Mouse (Mus musculus): ENCODE measurements at regions not wholly inside any gene's neighbourhood (a gene's known extent, or its start where the extent isn't known, plus 50 kb on each side); places are given as distances from the start of the nearest gene placed in this dataset.

DNA sequence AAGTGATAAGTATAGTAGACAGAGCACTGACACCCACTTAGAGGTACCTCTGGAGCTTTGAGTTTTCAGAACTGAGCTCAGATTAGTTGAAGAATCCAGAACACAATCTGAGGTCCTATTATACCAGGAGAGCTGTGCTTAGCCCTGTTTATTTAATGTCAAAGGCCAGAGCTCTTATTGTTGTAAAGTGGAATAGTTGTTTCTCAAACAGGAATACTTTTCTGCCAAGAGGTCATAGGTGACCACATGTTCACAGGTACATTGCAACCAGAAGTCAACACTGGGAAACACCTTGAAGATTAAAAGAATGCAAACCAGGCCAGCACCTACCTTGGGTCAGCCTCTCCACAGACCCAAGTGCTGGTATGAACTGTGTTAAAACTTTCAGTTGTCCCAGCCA lies 291.9 kb upstream of the 4930412O13Rik start:
- TF ChIP-seq CTCF (IDR thresholded peaks at IDR 0.05; ENCODE audit: low read depth) (no peak), EP300 (optimal IDR thresholded peaks at IDR 0.05) (no peak)
- H3K4me3 ChIP-seq (ENCODE audit: low read depth, low read length), result no peak overlapping the region

DNA sequence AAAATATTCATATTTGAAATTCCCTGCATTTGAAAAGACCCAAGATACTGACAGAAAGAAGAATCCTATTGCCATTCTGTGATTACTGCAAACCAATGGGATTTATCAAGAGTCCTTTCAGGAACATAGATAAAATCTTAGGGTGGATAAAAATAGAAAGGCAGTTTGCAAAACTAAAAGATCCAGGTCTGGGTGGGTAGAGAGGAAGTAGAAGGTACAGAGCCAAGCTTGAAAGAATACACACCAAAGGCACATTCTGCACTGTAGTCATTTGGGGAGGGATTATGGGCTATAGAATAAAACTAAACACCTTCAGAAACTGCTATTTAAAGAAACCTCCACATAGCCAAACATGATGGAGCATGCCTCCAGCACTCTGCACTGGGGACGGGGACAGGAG lies 288.5 kb upstream of the 4930412O13Rik start:
- no peaks in the 10 kb centered on the region for H3K36me3 ChIP-seq (ENCODE audit: control insufficient read depth, insufficient read depth, low read length)
- ATAC-seq (ENCODE audit: low FRiP score, low TSS enrichment), result no peak
- H3K4me2 ChIP-seq (replicated peaks; ENCODE audit: low read depth), result no peak overlapping the region
- DNase-seq (ENCODE audit: low spot score), result no peak
- no peak overlapping the region for H3K27ac ChIP-seq (replicated peaks)
- TF ChIP-seq EP300 (optimal IDR thresholded peaks at IDR 0.05) (no peak), CTCF (IDR thresholded peaks at IDR 0.05; ENCODE audit: low read depth) (no peak)
- 64% methylated on average over 1 of the region's 1 CpGs for WGBS
- H3K9ac ChIP-seq (ENCODE audit: low read length), result no peak overlapping the region
- H3K27me3 ChIP-seq (ENCODE audit: control insufficient read depth, insufficient read depth, low read length), result no peaks in the 10 kb centered on the region
- H3K4me3 ChIP-seq (ENCODE audit: low read depth, low read length), result no peak overlapping the region
- no peaks in the 10 kb centered on the region for H3K4me1 ChIP-seq (replicated peaks; ENCODE audit: control insufficient read depth, insufficient read depth)
- H3K9me3 ChIP-seq (ENCODE audit: control insufficient read depth, low read length), result no peaks in the 10 kb centered on the region

More for the DNA sequence above, 291.9 kb upstream of the 4930412O13Rik start:
- no peaks in the 10 kb centered on the region for H3K36me3 ChIP-seq (ENCODE audit: control insufficient read depth, insufficient read depth, low read length)
- H3K9me3 ChIP-seq (ENCODE audit: control insufficient read depth, low read length), result no peaks in the 10 kb centered on the region
- H3K27me3 ChIP-seq (ENCODE audit: control insufficient read depth, insufficient read depth, low read length), result no peaks in the 10 kb centered on the region
- no peak overlapping the region for H3K4me2 ChIP-seq (replicated peaks; ENCODE audit: low read depth)
- DNase-seq (ENCODE audit: low spot score) (no peak), ATAC-seq (ENCODE audit: low FRiP score, low TSS enrichment) (no peak)
- no peak overlapping the region for H3K9ac ChIP-seq (ENCODE audit: low read length)
- no peaks in the 10 kb centered on the region for H3K4me1 ChIP-seq (replicated peaks; ENCODE audit: control insufficient read depth, insufficient read depth)
- no peak overlapping the region for H3K27ac ChIP-seq (replicated peaks)

DNA sequence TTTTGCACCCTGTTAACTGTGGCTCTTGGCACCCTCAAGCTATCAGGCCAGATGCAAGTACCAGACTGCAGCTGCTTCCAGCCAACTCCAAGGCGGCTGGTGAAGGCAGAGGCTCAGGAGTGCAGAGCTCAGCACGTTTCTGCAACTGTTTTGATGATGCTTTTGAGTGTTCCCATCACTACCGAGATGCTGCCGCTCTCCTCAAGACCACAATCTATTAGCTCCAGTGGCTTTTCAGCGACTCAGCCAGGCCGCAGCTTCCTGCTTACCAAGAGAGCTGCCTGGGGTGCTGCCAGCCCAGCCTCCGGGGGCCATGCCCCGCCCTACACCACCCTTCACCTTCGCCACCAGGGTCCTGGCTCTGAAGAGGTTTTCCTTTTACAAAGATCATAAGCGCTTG lies 287.1 kb upstream of the 4930412O13Rik start:
- Histone ChIP-seq H3K4me2 (replicated peaks; ENCODE audit: low read depth) (no peak overlapping the region), H3K9ac (ENCODE audit: low read length) (no peak overlapping the region), H3K27me3 (ENCODE audit: control insufficient read depth, insufficient read depth, low read length) (no peaks in the 10 kb centered on the region), H3K36me3 (ENCODE audit: control insufficient read depth, insufficient read depth, low read length) (no peaks in the 10 kb centered on the region), H3K27ac (replicated peaks) (no peak overlapping the region), H3K4me1 (replicated peaks; ENCODE audit: control insufficient read depth, insufficient read depth) (no peaks in the 10 kb centered on the region), H3K9me3 (ENCODE audit: control insufficient read depth, low read length) (no peaks in the 10 kb centered on the region), H3K4me3 (ENCODE audit: low read depth, low read length) (no peak overlapping the region)
- WGBS, result 30% methylated on average over 10 of the region's 10 CpGs
- ATAC-seq (ENCODE audit: low FRiP score, low TSS enrichment) (no peak), DNase-seq (ENCODE audit: low spot score) (no peak)
- TF ChIP-seq CTCF (IDR thresholded peaks at IDR 0.05; ENCODE audit: low read depth), result no peak
- no peak for TF ChIP-seq EP300 (optimal IDR thresholded peaks at IDR 0.05)

DNA sequence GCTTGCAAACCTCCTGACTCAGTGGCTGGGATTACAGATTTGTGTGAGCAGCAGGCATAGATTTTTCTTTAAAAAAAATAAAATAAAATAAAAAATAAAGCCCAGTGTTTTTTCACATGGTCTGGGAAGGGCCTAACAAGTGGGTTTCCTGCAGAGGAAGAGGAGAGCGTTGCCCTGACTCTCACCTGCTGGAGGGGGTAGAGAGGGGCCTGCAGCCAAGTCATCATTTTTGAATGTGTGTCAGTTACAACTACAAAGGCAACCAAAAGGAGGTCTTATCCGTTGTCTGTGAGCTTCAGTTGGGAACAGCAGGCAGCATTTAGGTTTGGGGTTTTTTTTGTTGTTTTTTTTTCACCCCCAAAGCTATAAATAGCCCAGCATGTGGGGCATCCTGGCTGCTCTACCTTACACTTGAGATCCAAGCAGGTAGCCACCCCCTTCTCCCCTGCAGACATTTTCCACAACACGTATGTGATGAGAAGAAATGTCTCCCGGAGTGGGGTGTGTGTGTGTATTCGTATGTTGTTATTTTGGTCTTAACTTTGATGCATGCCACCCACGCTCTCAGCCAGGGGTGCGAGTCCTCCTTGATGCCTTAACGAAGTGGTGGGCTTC lies 285.7 kb upstream of the 4930412O13Rik start:
- ATAC-seq (ENCODE audit: low FRiP score, low TSS enrichment), result no peak
- Histone ChIP-seq H3K4me2 (replicated peaks; ENCODE audit: low read depth) (no peak overlapping the region), H3K4me1 (replicated peaks; ENCODE audit: control insufficient read depth, insufficient read depth) (no peaks in the 10 kb centered on the region), H3K4me3 (ENCODE audit: low read depth, low read length) (no peak overlapping the region), H3K9ac (ENCODE audit: low read length) (no peak overlapping the region), H3K36me3 (ENCODE audit: control insufficient read depth, insufficient read depth, low read length) (no peaks in the 10 kb centered on the region), H3K27ac (replicated peaks) (no peak overlapping the region), H3K9me3 (ENCODE audit: control insufficient read depth, low read length) (no peaks in the 10 kb centered on the region), H3K27me3 (ENCODE audit: control insufficient read depth, insufficient read depth, low read length) (no peaks in the 10 kb centered on the region)
- 75% methylated on average over 8 of the region's 8 CpGs for WGBS
- DNase-seq (ENCODE audit: low spot score), result no peak
- TF ChIP-seq CTCF (IDR thresholded peaks at IDR 0.05; ENCODE audit: low read depth) (no peak), EP300 (optimal IDR thresholded peaks at IDR 0.05) (no peak)

DNA sequence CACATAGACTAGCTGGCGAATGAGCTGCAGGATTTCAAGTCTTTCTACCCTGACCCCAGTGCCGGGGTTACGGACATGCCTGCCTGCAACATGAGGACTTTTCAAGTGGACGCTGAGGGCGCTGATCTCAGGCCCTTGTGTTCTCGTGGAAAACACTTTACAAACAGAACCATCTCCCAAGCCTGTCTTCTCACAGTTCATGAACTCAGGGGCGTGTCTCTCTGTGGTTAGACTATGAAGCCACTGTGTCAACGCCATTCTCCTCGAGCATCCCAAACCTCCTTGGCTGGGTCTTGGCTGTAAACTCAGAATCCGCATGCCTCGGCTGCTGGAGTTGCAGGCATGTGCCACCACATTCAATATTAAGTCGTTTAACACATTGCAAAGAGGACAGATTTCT lies 284.9 kb upstream of the 4930412O13Rik start:
- no peak overlapping the region for H3K4me3 ChIP-seq (ENCODE audit: low read depth, low read length)
- DNase-seq (ENCODE audit: low spot score) (no peak), ATAC-seq (ENCODE audit: low FRiP score, low TSS enrichment) (no peak)
- no peak overlapping the region for H3K27ac ChIP-seq (replicated peaks)
- 68% methylated on average over 12 of the region's 12 CpGs for whole genome bisulfite sequencing
- H3K4me1 ChIP-seq (replicated peaks; ENCODE audit: control insufficient read depth, insufficient read depth), result no peaks in the 10 kb centered on the region
- H3K4me2 ChIP-seq (replicated peaks; ENCODE audit: low read depth), result no peak overlapping the region
- H3K9me3 ChIP-seq (ENCODE audit: control insufficient read depth, low read length), result no peaks in the 10 kb centered on the region
- TF ChIP-seq CTCF (IDR thresholded peaks at IDR 0.05; ENCODE audit: low read depth) (no peak), EP300 (optimal IDR thresholded peaks at IDR 0.05) (no peak)
- no peaks in the 10 kb centered on the region for H3K36me3 ChIP-seq (ENCODE audit: control insufficient read depth, insufficient read depth, low read length)
- H3K27me3 ChIP-seq (ENCODE audit: control insufficient read depth, insufficient read depth, low read length), result no peaks in the 10 kb centered on the region
- H3K9ac ChIP-seq (ENCODE audit: low read length), result no peak overlapping the region

DNA sequence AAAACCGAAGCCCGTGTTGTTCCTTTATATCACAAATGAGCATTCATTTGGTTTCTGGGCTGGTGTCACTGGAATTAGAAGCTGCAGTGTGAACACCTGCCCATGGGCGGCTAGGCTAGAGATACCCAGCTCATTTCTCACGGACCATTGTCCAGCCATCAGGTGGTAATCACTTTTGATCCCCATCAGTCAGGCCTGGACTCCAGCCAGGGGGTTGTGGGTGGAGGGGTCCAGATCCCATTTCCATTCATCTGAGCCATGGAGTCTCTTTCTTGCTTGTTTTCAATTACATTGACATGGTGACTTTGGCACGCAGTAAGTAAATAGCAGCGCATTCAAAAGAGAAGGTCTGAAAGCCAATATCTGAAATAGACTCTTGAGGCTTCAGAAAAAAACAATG lies 276.1 kb upstream of the 4930412O13Rik start:
- Histone ChIP-seq H3K27me3 (ENCODE audit: control insufficient read depth, insufficient read depth, low read length) (no peaks in the 10 kb centered on the region), H3K4me2 (replicated peaks; ENCODE audit: low read depth) (no peak overlapping the region), H3K9me3 (ENCODE audit: control insufficient read depth, low read length) (no peaks in the 10 kb centered on the region), H3K27ac (replicated peaks) (no peak overlapping the region), H3K4me1 (replicated peaks; ENCODE audit: control insufficient read depth, insufficient read depth) (no peaks in the 10 kb centered on the region), H3K36me3 (ENCODE audit: control insufficient read depth, insufficient read depth, low read length) (no peaks in the 10 kb centered on the region), H3K4me3 (ENCODE audit: low read depth, low read length) (no peak overlapping the region), H3K9ac (ENCODE audit: low read length) (no peak overlapping the region)
- WGBS, result 64% methylated on average over 6 of the region's 6 CpGs
- ATAC-seq (ENCODE audit: low FRiP score, low TSS enrichment) (no peak), DNase-seq (ENCODE audit: low spot score) (no peak)
- TF ChIP-seq CTCF (IDR thresholded peaks at IDR 0.05; ENCODE audit: low read depth) (no peak), EP300 (optimal IDR thresholded peaks at IDR 0.05) (no peak)

Measured in stomach, postnatal 0 days (tissue).